Mouse (Mus musculus): Measurements from ENCODE around the gene Stat6. TPM values are rescaled to one million over a fixed set of nuclear protein-coding genes. Genes with fewer than 3 reads are reported as not detected.

Gene Stat6
- 100 to 1,000 TPM; 187 to 439 (median 329) TPM for total RNA-seq (2018; cell fraction: chromatin; rRNA removed)
- total RNA-seq (2018; cell fraction: cytosol; rRNA removed) = 100 to 1,000 TPM; 105 to 151 (median 131) TPM
- total RNA-seq (2018; cell fraction: nucleus; rRNA removed) = 100 to 1,000 TPM; 141 to 357 (median 222) TPM
- polyA plus RNA-seq (2018) = 122 to 141 TPM (median 128 TPM) in 3 replicates

GRCm38 (mm10) chr10:127642772-127643552, at the start of gene Stat6:
TSS of gene Stat6 (plus strand) at chr10:127642986.
- Histone ChIP-seq H3K27ac (peak within 1 kb of the TSS; percentile 100), H3K4me3 (ENCODE audit: inconsistent target) (peak within 1 kb of the TSS; percentile 98)

DNA sequence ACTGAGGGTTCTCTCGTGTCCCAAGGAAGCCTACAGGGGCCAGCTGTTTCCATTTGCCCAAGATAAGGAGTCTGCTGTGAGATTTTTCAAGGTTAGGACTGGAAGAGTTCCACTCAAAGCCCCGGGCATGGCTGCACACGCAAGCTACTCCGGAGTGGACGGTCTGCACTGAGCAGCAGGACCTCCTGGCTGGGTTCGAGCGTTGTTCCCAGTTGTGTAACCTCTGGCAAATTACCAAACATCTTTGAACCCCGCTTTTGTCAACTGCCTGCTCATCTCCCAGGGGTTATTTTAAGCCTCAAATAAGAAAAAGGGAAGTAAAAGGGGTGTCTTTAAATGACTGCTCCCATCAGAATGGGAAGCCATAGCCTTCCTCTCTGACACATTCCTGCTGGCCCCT, 48.4 kb upstream of the Stat6 start:
- H3K4me3 ChIP-seq (ENCODE audit: inconsistent target) = no peak overlapping the region
- 2% methylated on average over 8 of the region's 8 CpGs for WGBS (ENCODE audit: missing documents)
- peaks cover 18% of the 10 kb centered on the region; the same call in 1 of the 2 replicates for H3K36me3 ChIP-seq (ENCODE audit: inconsistent target)
- peak overlapping the region; percentile 100 for H3K27ac ChIP-seq
- peaks cover 60% of the 10 kb centered on the region for H3K79me2 ChIP-seq (ENCODE audit: inconsistent target)

More at GRCm38 (mm10) chr10:127642772-127643552, at the start of gene Stat6:
- peaks cover 22% of the 10 kb centered on the region for H3K36me3 ChIP-seq (ENCODE audit: inconsistent target)
- WGBS (ENCODE audit: missing documents) = 1% methylated on average over 25 of the region's 37 CpGs
- peaks cover 51% of the 10 kb centered on the region for H3K79me2 ChIP-seq (ENCODE audit: inconsistent target)

- Histone ChIP-seq H3K36me3 (ENCODE audit: inconsistent target) (peaks cover 16% of the 10 kb centered on the region; the same call in 1 of the 2 replicates), H3K79me2 (ENCODE audit: inconsistent target) (peaks cover 59% of the 10 kb centered on the region), H3K27ac (peak overlapping the region; percentile 100), H3K4me3 (ENCODE audit: inconsistent target) (no peak overlapping the region)
- 77% methylated on average over 24 of the region's 30 CpGs for WGBS (ENCODE audit: missing documents)
Measured at GRCm38 (mm10) chr10:127594930-127595715, 47.7 kb upstream of the Stat6 start.

DNA sequence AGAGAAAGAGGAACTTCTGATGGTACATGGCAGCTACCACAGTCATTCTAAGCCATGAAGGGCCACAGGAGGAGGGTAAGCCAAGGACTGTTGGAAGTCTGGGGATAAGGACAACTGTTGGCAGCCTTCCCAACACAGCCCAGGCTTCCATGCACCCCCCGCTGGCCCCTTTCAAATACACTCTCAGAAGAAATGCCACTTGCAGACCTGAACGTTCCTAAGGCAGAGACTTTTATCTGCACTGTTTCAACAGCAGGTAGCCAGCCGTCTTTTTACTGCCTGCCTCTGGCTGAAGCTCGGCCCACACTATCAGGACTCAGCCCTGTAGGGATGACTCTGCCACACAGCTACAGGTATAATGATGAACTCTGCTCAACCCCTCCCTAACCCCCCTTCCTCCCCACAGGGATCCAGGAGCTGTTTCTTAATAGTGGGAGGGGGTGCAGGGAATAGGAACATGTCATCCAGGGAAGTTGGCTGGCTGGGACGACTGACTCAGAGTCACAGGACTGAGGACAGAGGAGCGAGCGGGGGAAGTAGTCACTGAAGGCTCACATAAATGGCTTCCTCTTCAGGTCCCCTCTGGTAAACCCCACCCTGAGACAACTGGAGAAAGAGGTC, 46.4 kb upstream of the Stat6 start:
- 19% methylated on average over 6 of the region's 7 CpGs for WGBS (ENCODE audit: missing documents)
- Histone ChIP-seq H3K79me2 (ENCODE audit: inconsistent target) (peaks cover 70% of the 10 kb centered on the region), H3K4me3 (ENCODE audit: inconsistent target) (no peak overlapping the region), H3K27ac (peak overlapping the region; percentile 100), H3K36me3 (ENCODE audit: inconsistent target) (peaks cover 22% of the 10 kb centered on the region; the same call in 1 of the 2 replicates)

- WGBS (ENCODE audit: missing documents) = 18% methylated on average over 5 of the region's 5 CpGs
- H3K27ac ChIP-seq = peak overlapping the region; percentile 100
Measured at GRCm38 (mm10) chr10:127597311-127597901, 45.4 kb upstream of the Stat6 start.

DNA sequence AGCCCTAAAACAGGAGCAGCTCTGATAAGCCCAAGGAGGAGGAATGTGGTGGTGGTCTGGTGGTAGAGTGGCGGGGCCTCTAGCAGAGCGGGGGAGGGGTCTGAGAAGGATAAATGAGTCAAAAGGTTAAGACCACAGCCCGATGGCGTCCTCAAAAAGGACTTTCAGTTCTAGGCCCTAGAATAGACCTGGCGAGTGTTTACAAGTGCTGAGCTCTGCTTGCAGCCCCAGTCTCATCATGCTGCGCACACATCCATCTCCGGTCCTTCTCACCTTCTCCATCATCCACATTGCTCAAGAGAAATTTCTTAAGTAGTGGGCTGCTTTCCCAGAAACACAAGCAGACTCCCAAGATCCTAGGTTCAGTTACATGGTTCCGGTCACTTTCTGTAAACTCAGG, 44.2 kb upstream of the Stat6 start:
- Histone ChIP-seq H3K79me2 (ENCODE audit: inconsistent target) (peaks cover 73% of the 10 kb centered on the region), H3K36me3 (ENCODE audit: inconsistent target) (peaks cover 19% of the 10 kb centered on the region; the same call in 1 of the 2 replicates), H3K4me3 (ENCODE audit: inconsistent target) (no peak overlapping the region), H3K27ac (peak overlapping the region; percentile 100)
- 86% methylated on average over 6 of the region's 8 CpGs for WGBS (ENCODE audit: missing documents)

More at GRCm38 (mm10) chr10:127597311-127597901, 45.4 kb upstream of the Stat6 start:
- Histone ChIP-seq H3K79me2 (ENCODE audit: inconsistent target) (peaks cover 73% of the 10 kb centered on the region), H3K36me3 (ENCODE audit: inconsistent target) (peaks cover 30% of the 10 kb centered on the region; the same call in 1 of the 2 replicates), H3K4me3 (ENCODE audit: inconsistent target) (no peak overlapping the region)

DNA sequence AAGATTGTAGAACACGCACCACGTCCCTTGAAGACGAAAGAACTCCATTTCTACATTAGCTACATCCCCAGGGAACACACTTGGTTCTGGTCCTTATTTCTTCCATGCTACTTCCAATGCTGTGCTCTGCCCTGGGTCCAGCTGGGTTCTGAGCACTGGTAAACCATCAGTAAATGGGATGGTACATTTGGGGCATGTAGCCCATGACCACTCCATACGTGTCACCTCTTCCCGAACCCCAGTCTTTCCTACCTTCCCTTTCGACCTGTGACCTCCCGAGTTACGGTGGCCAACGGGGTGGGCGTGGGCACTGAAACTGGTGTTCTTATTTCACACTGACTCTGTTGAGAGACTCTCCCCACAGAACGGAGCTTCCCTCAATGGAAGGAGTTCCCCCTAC, 43.5 kb upstream of the Stat6 start:
- WGBS (ENCODE audit: missing documents) = 66% methylated on average over 11 of the region's 11 CpGs
- peak overlapping the region; percentile 100 for H3K27ac ChIP-seq

GRCm38 (mm10) chr10:127599779-127600541, 42.8 kb upstream of the Stat6 start:
- Histone ChIP-seq H3K4me3 (ENCODE audit: inconsistent target) (no peak overlapping the region), H3K27ac (peak overlapping the region; percentile 100), H3K36me3 (ENCODE audit: inconsistent target) (peaks cover 16% of the 10 kb centered on the region; the same call in 1 of the 2 replicates), H3K79me2 (ENCODE audit: inconsistent target) (peaks cover 72% of the 10 kb centered on the region)
- 65% methylated on average over 17 of the region's 17 CpGs for WGBS (ENCODE audit: missing documents)

More for the DNA sequence above, 43.5 kb upstream of the Stat6 start:
- Histone ChIP-seq H3K36me3 (ENCODE audit: inconsistent target) (peaks cover 16% of the 10 kb centered on the region; the same call in 1 of the 2 replicates), H3K79me2 (ENCODE audit: inconsistent target) (peaks cover 73% of the 10 kb centered on the region), H3K4me3 (ENCODE audit: inconsistent target) (no peak overlapping the region)

GRCm38 (mm10) chr10:127602194-127602593, 40.6 kb upstream of the Stat6 start:
- WGBS (ENCODE audit: missing documents) = 95% methylated on average over 6 of the region's 6 CpGs
- Histone ChIP-seq H3K27ac (peak overlapping the region; percentile 100), H3K79me2 (ENCODE audit: inconsistent target) (peaks cover 74% of the 10 kb centered on the region), H3K36me3 (ENCODE audit: inconsistent target) (peaks cover 32% of the 10 kb centered on the region), H3K4me3 (ENCODE audit: inconsistent target) (no peak overlapping the region)

- peaks cover 40% of the 10 kb centered on the region for H3K36me3 ChIP-seq (ENCODE audit: inconsistent target)
- H3K27ac ChIP-seq = peak overlapping the region; percentile 100
- peaks cover 79% of the 10 kb centered on the region for H3K79me2 ChIP-seq (ENCODE audit: inconsistent target)
- 22% methylated on average over 13 of the region's 13 CpGs for WGBS (ENCODE audit: missing documents)
- no peak overlapping the region for H3K4me3 ChIP-seq (ENCODE audit: inconsistent target)
Measured at GRCm38 (mm10) chr10:127603437-127604371, 39.1 kb upstream of the Stat6 start.

DNA sequence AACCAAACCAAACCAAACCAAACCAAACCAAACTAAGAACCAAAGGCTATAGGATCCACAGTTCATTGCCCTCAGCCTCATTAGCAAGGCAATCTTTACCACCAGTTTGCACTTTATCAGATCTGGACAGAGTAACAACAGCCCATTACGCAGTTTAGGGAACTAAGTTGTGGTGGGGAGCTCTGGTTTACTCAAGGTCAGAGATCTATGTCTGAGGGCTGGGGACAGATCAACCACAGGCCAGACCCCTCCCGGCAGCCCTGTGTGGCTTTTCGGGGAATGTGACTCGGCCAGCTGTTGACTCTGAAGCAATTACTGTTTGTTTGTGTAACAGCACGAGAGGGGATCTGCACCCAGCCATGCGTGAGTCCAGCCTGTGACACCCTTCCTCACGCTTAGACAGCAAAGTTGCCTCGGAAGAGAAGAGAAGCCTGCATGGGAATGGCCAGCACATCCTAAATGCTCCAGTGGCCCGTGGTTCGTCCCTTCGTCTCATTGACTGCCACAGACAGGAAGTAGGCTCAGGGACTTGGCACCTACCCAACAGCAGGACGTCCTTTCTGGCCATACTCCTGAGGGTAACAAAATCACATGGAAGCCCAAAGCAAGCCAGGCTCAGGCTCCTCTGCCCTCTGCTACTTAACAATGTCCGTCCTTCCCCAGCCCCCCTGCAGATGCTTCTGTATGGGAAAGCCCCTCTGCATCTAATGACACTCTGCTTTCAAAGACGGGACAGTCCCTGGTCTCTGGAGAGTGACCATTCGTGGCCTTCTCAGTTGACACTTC, 38.1 kb upstream of the Stat6 start:
- H3K36me3 ChIP-seq (ENCODE audit: inconsistent target) = peaks cover 49% of the 10 kb centered on the region
- peak overlapping the region; percentile 100 for H3K27ac ChIP-seq
- H3K79me2 ChIP-seq (ENCODE audit: inconsistent target) = peaks cover 79% of the 10 kb centered on the region
- no peak overlapping the region for H3K4me3 ChIP-seq (ENCODE audit: inconsistent target)
- 7% methylated on average over 15 of the region's 15 CpGs for WGBS (ENCODE audit: missing documents)

DNA sequence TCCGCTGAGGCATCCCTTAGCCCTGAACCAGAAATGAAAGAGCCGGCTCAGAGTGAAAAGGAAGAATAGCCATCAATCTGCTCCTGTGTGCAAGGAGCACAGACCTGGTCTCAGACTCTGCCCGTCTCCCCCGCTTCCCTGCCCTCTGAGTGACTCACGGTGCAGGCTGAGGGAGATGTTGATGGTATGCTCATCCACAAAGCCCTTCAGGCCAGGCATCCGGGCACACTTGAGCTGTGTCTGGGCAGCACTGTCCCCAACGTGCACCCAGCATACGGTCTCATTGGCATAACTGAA, 37.6 kb upstream of the Stat6 start:
- 59% methylated on average over 7 of the region's 8 CpGs for WGBS (ENCODE audit: missing documents)

More for the DNA sequence above, 37.6 kb upstream of the Stat6 start:
- peaks cover 54% of the 10 kb centered on the region for H3K36me3 ChIP-seq (ENCODE audit: inconsistent target)
- no peak overlapping the region for H3K4me3 ChIP-seq (ENCODE audit: inconsistent target)
- H3K27ac ChIP-seq = peak overlapping the region; percentile 100
- peaks cover 80% of the 10 kb centered on the region for H3K79me2 ChIP-seq (ENCODE audit: inconsistent target)

Data from macrophage (primary cell).